Mouse (Mus musculus) erythroblast, embryonic 14.5 days (primary cell): Measurements from ENCODE around the gene Pusl1.

Source experiments
- GATA1 ChIP-seq: IDR thresholded peaks from 2 replicates; pipeline ENCODE4 v1.6.1; 2012; ENCODE audit warnings: low read length, inconsistent platforms, mixed read lengths
- TAL1 ChIP-seq: IDR thresholded peaks from 3 replicates; pipeline ENCODE4 v1.6.1; 2012; ENCODE audit warnings: low read length, inconsistent platforms, mixed read lengths

DNA sequence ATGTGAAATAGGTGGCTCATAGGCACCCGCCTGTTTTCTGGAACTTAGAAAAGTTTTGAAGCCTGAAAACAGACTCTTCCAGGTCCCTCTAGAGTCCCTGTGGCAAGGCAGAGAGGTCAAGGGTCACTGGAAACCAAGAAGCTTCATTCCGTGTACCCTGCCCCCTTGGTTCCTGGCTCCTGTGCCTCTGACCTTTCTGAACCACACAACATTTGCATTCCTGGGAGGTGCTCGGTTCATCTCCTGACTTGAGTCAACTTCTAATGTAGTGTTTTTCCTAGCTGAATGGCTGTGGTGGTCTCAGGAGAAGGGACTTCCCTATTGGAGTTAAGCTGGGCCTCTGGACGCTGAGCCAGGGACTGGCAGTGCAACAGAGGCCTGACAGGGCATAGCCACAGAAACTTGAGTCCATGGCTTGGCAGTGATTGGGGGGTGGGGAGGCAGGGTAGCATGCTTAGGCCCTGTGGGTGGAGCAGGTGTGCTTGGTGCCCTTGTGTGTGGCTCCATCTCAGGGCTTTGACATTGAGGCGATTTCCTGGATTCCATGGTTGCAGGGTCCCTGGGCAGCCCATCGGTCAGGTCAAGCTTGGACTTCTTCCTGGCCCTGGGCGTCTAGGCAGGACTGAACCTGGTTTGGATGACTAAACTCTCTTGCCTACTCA, 43.0 kb downstream of the Pusl1 start:
- TF ChIP-seq GATA1 (no peak), TAL1 (no peak)
